Mouse (Mus musculus): Measurements from ENCODE around the gene Gm44805.

Gene Gm44805

GRCm38 (mm10) chr7:19681202-19681694 lies at the start of gene Gm44805, which contains the start of gene Apoc4:
Gm44805 (minus strand) TSS chr7:19681423.
Apoc4 (minus strand) TSS chr7:19681479.
- in situ Hi-C loops (cut with MboI), result no loop called here

DNA sequence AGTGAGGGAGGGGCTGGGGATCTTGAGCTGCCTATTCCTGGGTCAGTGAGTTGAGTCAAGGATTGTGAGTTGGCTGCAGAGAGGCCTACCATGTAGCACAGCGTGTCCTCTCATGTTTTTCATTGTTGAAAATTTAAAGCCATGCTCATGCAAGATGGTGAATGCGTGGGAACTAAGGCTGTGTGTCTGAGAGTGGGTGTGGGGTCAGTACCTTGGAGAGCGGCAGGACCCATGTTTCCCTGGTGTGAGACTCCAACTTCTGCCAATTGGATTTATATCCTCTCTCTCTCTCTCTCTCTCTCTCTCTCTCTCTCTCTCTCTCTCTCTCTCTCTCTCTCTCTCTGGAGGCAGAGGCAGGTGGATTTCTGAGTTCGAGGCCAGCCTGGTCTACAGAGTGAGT lies 45.3 kb upstream of the Gm44805 start:
- in situ Hi-C loops (cut with MboI), result no loop called here

GRCm38 (mm10) chr7:19724167-19724566 lies 42.9 kb upstream of the Gm44805 start:
- in situ Hi-C loops (cut with MboI), result no loop called here

DNA sequence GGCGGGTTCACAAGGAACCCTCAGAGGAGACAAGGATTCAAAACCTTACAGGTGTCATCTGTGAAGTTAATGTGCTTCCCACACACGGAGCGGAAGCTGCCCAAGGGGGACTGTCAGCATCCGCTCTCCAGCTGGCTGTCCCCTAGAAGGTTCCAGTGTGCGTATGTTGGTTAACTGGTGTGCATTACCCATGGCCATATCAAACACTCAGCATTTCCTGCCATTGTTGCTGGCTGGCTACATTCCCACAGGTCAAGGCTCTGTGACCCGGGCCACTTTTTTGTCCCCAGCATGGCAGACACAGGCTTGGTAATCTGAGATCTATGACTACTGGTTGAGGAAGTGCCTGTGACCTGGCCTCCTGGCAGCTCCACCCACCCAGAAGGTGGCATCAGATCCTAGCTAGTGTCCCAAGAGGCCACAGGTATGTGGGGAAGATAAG lies 41.6 kb upstream of the Gm44805 start:
- in situ Hi-C loops (cut with MboI), result no loop called here

DNA sequence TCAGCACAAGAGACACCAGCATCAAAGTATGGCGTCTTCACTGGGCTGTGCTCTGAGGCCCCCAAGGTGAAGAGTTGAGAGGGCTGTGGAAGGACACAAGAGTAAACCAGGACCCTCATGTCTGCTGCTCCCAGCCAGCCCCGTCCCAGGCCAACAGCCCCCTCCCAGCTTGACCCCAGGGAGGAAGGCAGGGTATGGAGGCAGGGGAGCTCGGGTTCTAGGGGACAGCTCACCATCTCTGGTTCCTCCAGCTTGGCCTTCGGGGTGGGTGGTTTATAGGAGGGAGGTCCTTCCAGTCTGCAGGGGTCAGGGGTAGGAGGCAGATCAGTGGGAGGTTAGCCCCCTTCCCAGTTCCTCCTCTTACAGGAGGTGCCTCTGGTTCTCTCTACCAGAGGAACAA lies 38.0 kb upstream of the Gm44805 start:
- in situ Hi-C loops (cut with MboI), result loop anchor here (10.0 kb wide), 1 partner anchor 114 kb away; the partner anchor contains the start of gene Clasrp

- in situ Hi-C loops (cut with MboI), result loop anchor here (10.0 kb wide), 1 partner anchor 114 kb away; the partner anchor contains the start of gene Clasrp
Observed at GRCm38 (mm10) chr7:19718297-19718952, 37.2 kb upstream of the Gm44805 start.

DNA sequence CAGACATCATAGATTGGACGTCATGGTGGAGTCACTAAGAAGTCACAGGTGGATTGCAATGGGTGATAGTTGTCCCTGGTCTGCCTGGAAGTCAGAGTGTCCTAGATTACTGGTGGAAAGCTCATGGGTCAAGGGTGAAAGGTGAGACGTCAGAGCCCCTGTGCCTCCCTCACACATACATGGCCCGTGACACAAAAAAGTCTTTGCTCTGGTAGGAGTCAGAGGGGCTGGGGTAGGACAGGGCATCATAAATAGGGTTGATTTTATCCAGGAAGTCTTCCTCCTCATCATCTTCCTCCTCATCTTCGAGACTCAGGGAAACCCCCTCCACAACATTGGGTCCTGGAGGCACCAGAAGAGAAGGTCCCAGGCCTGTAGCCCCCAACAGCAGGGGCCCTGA lies 36.1 kb upstream of the Gm44805 start:
- in situ Hi-C loops (cut with MboI), result loop anchor here (10.0 kb wide), 1 partner anchor 113 kb away; the partner anchor contains the start of gene Clasrp

- in situ Hi-C loops (cut with MboI), result loop anchor here (10.0 kb wide), 1 partner anchor 112 kb away; the partner anchor contains the start of gene Clasrp
Observed at GRCm38 (mm10) chr7:19716822-19717221, 35.6 kb upstream of the Gm44805 start.

GRCm38 (mm10) chr7:19716055-19716682 lies 34.9 kb upstream of the Gm44805 start:
- in situ Hi-C loops (cut with MboI), result loop anchor here (10.0 kb wide), 1 partner anchor 111 kb away; the partner anchor contains the start of gene Clasrp

GRCm38 (mm10) chr7:19715239-19716054 lies 34.2 kb upstream of the Gm44805 start, which contains the start of gene Tomm40:
Tomm40 (minus strand) TSS chr7:19715438.
- in situ Hi-C loops (cut with MboI), result loop anchor here (10.0 kb wide), 1 partner anchor 111 kb away; the partner anchor contains the start of gene Clasrp

GRCm38 (mm10) chr7:19714836-19715235 lies 33.6 kb upstream of the Gm44805 start:
- in situ Hi-C loops (cut with MboI), result loop anchor here (5.0 to 10.0 kb wide), 2 partner anchors 48 to 110 kb away; partner anchors contain the start of genes Clasrp and Clptm1

GRCm38 (mm10) chr7:19713598-19713997 lies 32.4 kb upstream of the Gm44805 start:
- in situ Hi-C loops (cut with MboI), result loop anchor here (5.0 to 10.0 kb wide), 2 partner anchors 46 to 109 kb away; partner anchors contain the start of genes Clasrp and Clptm1

- in situ Hi-C loops (cut with MboI), result loop anchor here (5.0 to 10.0 kb wide), 2 partner anchors 46 to 108 kb away; partner anchors contain the start of genes Clasrp and Clptm1
Observed at GRCm38 (mm10) chr7:19713196-19713595, 32.0 kb upstream of the Gm44805 start.

DNA sequence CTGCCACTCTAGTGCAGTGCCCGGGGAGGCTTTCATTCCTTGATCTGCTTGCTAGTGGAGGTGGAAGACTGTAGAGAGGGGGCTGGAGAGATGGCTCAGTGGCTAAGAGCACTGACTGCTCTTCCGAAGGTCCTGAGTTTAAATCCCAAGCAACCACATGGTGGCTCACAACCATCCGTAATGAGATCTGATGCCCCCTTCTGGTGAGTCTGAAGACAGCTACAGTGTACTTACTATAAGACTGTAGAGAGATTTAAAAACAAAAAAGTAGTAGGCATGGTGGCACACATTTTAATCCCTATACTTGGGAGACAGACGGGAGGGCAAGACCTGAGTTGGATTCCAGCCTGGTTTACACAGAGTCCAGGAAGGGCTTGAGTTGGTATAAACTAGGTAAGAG lies 31.2 kb upstream of the Gm44805 start:
- in situ Hi-C loops (cut with MboI), result loop anchor here (5.0 to 10.0 kb wide), 2 partner anchors 45 to 108 kb away; partner anchors contain the start of genes Clasrp and Clptm1

- in situ Hi-C loops (cut with MboI), result loop anchor here (5.0 to 10.0 kb wide), 2 partner anchors 43 to 106 kb away; partner anchors contain the start of genes Clasrp and Clptm1
Observed at GRCm38 (mm10) chr7:19710650-19711049, 29.4 kb upstream of the Gm44805 start.

GRCm38 (mm10) chr7:19705271-19705670 lies 24.0 kb upstream of the Gm44805 start:
- in situ Hi-C loops (cut with MboI), result no loop called here

- in situ Hi-C loops (cut with MboI), result no loop called here
Observed at GRCm38 (mm10) chr7:19704475-19704874, 23.3 kb upstream of the Gm44805 start.

- in situ Hi-C loops (cut with MboI), result no loop called here
Observed at GRCm38 (mm10) chr7:19702859-19703555, 21.8 kb upstream of the Gm44805 start.

- in situ Hi-C loops (cut with MboI), result no loop called here
Observed at GRCm38 (mm10) chr7:19701069-19701761, 20.0 kb upstream of the Gm44805 start.

Measured in mature B cell (primary cell).